Mouse (Mus musculus): ENCODE results near the gene Sit1.

GRCm38 (mm10) chr4:43519551-43519950, 36.0 kb upstream of the Sit1 start:
- TF ChIP-seq GATA1 (IDR thresholded peaks at IDR 0.05; ENCODE audit: low read length), result no peak
- TF ChIP-seq TAL1 (IDR thresholded peaks at IDR 0.05; ENCODE audit: low read length), result no peak

Data from erythroblast, embryonic 14.5 days (primary cell).